Mouse (Mus musculus) CH12.LX (cell line): ENCODE measurements around the gene Smarcd1.

ENCODE experiments used
- CHD2 ChIP-seq: IDR thresholded peaks from 2 replicates; pipeline ENCODE4 v1.6.1; 2011; ENCODE audit warnings: low read length, improper control_type of control experiment
- CTCF ChIP-seq, 2 experiments: IDR thresholded peaks in 1 of 2; conservative IDR thresholded peaks in 1 of 2; 2 replicates each; pipeline ENCODE4 v1.5.1; 2011 to 2012; ENCODE audit warnings: low read depth in 2 of 2, low read length in 2 of 2, improper control_type of control experiment in 1 of 2, inconsistent platforms in 1 of 2, mild to moderate bottlenecking in 1 of 2, moderate library complexity in 1 of 2
- E2F4 ChIP-seq: IDR thresholded peaks from 2 replicates; pipeline ENCODE4 v1.6.1; 2011; ENCODE audit warnings: low read depth, low read length, improper control_type of control experiment; ENCODE audit not compliant: insufficient replicate concordance
- EP300 ChIP-seq: IDR thresholded peaks from 2 replicates; pipeline ENCODE4 v1.6.1; 2011; ENCODE audit warnings: low read length, improper control_type of control experiment
- JUN ChIP-seq: IDR thresholded peaks from 2 replicates; pipeline ENCODE4 v1.6.1; 2011; ENCODE audit warnings: low read depth, mild to moderate bottlenecking, low read length, improper control_type of control experiment, moderate library complexity; ENCODE audit not compliant: insufficient read depth
- NRF1 ChIP-seq: IDR thresholded peaks from 2 replicates; pipeline ENCODE4 v1.6.1; 2014; ENCODE audit warnings: low read depth, mild to moderate bottlenecking, inconsistent platforms, low read length, improper control_type of control experiment, moderate library complexity
- POLR2A ChIP-seq: IDR thresholded peaks from 2 replicates; pipeline ENCODE4 v1.6.1; 2011; ENCODE audit warnings: low read depth, mild to moderate bottlenecking, improper control_type of control experiment, low read length
- RCOR1 ChIP-seq: conservative IDR thresholded peaks from 2 replicates; pipeline ENCODE4 v1.6.1; 2012; ENCODE audit warnings: low read depth, mild to moderate bottlenecking, inconsistent platforms, low read length, improper control_type of control experiment
- SIN3A ChIP-seq: IDR thresholded peaks from 2 replicates; pipeline ENCODE4 v1.6.1; 2012; ENCODE audit warnings: low read length, improper control_type of control experiment, inconsistent platforms
- ZKSCAN1 ChIP-seq: IDR thresholded peaks from 2 replicates; pipeline ENCODE4 v1.6.1; 2012; ENCODE audit warnings: low read depth, inconsistent platforms, low read length, improper control_type of control experiment, borderline replicate concordance

- TF ChIP-seq EP300 = no peak
- no peak for TF ChIP-seq CTCF (conservative IDR thresholded peaks at IDR 0.05 in 1 of 2, IDR thresholded peaks at IDR 0.05 in 1 of 2; ENCODE audit: low read depth in 2 of 2, low read length in 2 of 2)
- no peak for TF ChIP-seq JUN
- TF ChIP-seq NRF1 = no peak
- no peak for TF ChIP-seq E2F4
- no peak for TF ChIP-seq RCOR1
- TF ChIP-seq CHD2 = no peak
- no peak for TF ChIP-seq POLR2A
- TF ChIP-seq SIN3A = no peak
- no peak for TF ChIP-seq ZKSCAN1
These were observed 27.1 kb upstream of the Smarcd1 start for GRCm38 (mm10) chr15:99674866-99675265.
